Mouse (Mus musculus) forebrain, postnatal 0 days (tissue): ENCODE measurements at regions not wholly inside any gene's neighbourhood (a gene's known extent, or its start where the extent isn't known, plus 50 kb on each side); places are given as distances from the start of the nearest gene placed in this dataset.
"Not testable (repeated sequence)": the region's sequence is repeated elsewhere in the genome, so short reads cannot be mapped to it uniquely, and the experiment has no call there.

ENCODE experiments used
- ATAC-seq: fragments of 200-750 bp; cut with Nextera tagmentation; 2 replicates; pipeline ENCODE4 v1.8.0; 2017; ENCODE audit warnings: mild to moderate bottlenecking, moderate library complexity
- DNase-seq: peaks from one replicate; pipeline ENCODE4 v3.0.0-alpha.2; 2015
- H3K27ac ChIP-seq: fragments of 300-500 bp; sonication (generic); 2 replicates; pipeline ENCODE4 v1.5.1; 2014; ENCODE audit warnings: low read depth, mild to moderate bottlenecking, antibody characterized with exemption, low read length, moderate library complexity, mixed read lengths
- H3K27me3 ChIP-seq: fragments of 300-500 bp; sonication (generic); 2 replicates; pipeline ENCODE4 v1.6.1; 2014; ENCODE audit warnings: mild to moderate bottlenecking, low read length, mixed read lengths; ENCODE audit not compliant: insufficient read depth
- H3K36me3 ChIP-seq: fragments of 300-500 bp; sonication (generic); 2 replicates; pipeline ENCODE4 v1.6.1; 2014; ENCODE audit warnings: mild to moderate bottlenecking, moderate library complexity; ENCODE audit not compliant: insufficient read depth
- H3K4me1 ChIP-seq: fragments of 300-500 bp; sonication (generic); 2 replicates; pipeline ENCODE4 v1.6.1; 2014; ENCODE audit warnings: antibody characterized with exemption; ENCODE audit not compliant: insufficient read depth
- H3K4me2 ChIP-seq: fragments of 300-500 bp; sonication (generic); 2 replicates; pipeline ENCODE4 v1.6.1; 2014; ENCODE audit warnings: low read depth, mild to moderate bottlenecking, moderate library complexity
- H3K4me3 ChIP-seq: fragments of 300-500 bp; sonication (generic); 2 replicates; pipeline ENCODE4 v1.5.1; 2014; ENCODE audit warnings: low read depth, low read length, mixed read lengths
- H3K9ac ChIP-seq: fragments of 300-500 bp; sonication (generic); 2 replicates; pipeline ENCODE4 v1.6.1; 2014; ENCODE audit warnings: mild to moderate bottlenecking
- H3K9me3 ChIP-seq: fragments of 300-500 bp; sonication (generic); 2 replicates; pipeline ENCODE4 v1.6.1; 2016; ENCODE audit warnings: low read length
- CTCF ChIP-seq: sonication (generic); IDR thresholded peaks from 2 replicates; pipeline ENCODE4 v1.5.1; 2016; ENCODE audit warnings: antibody characterized with exemption, control low read depth, low read depth
- WGBS: fragments of 180-500 bp; shearing (Covaris S2); extraction: QIAGEN DNeasy Blood & Tissue Kit; methylation state at CpG from one replicate; pipeline ENCODE4 v1.1.7; 2014; 5-methylcytosine and 5-hydroxymethylcytosine counted together

DNA sequence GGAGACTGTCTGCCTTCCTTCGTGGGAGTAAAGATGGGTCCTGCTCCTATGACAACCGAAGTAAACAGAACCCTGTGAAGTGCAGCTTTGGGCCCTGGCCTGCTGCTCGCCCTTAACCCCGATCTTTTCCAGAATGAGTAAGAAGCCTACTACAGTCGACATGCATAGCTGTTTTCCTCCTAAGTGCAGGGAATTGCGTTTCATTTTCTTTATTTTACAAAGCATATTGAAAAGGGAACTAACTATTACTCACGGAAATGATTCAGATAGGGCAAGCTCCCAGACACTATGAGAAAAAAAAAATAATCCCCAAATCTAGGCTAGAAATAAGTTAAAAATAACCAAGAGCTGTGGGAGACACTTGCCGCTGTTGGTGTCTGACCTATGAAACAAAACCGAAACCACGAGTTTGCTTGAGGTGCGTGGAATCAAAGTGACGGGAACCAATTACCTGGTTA lies 204.5 kb downstream of the Kif20b start:
- no peak for TF ChIP-seq CTCF
- no peaks in the 10 kb centered on the region for H3K27me3 ChIP-seq
- H3K4me3 ChIP-seq = no peak overlapping the region
- no peak overlapping the region for H3K4me2 ChIP-seq
- H3K36me3 ChIP-seq = no peaks in the 10 kb centered on the region
- H3K4me1 ChIP-seq = no peaks in the 10 kb centered on the region
- ATAC-seq (no peak), DNase-seq (no peak)
- no peak overlapping the region for H3K27ac ChIP-seq
- 86% methylated on average over 12 of the region's 12 CpGs for WGBS
- no peaks in the 10 kb centered on the region for H3K9me3 ChIP-seq
- no peak overlapping the region for H3K9ac ChIP-seq

DNA sequence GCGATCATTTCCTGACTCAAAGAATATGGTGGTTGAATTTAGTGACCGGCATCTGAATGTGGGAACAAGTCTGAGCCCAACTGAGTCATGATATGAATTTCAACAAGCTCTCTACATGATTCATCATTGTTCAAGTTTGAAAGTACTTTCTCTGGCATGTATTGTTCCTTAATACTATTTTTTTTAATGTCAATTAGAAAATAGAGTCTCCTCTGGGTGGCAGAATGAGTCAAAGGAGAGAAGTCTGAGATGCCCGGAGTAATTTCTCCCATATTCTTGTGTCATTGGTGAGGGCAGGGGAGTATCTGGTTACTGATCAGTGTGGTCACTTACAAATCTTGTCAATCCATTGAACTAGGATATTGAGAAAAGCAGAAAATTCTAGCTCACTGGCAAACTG lies 205.9 kb downstream of the Kif20b start:
- no peaks in the 10 kb centered on the region for H3K36me3 ChIP-seq
- ATAC-seq = no peak
- H3K27ac ChIP-seq = no peak overlapping the region
- no peak for DNase-seq
- H3K4me3 ChIP-seq = no peak overlapping the region
- no peaks in the 10 kb centered on the region for H3K4me1 ChIP-seq
- H3K27me3 ChIP-seq = no peaks in the 10 kb centered on the region
- no peak overlapping the region for H3K9ac ChIP-seq
- no peak for TF ChIP-seq CTCF
- no peaks in the 10 kb centered on the region for H3K9me3 ChIP-seq
- WGBS = 54% methylated on average over 3 of the region's 3 CpGs
- no peak overlapping the region for H3K4me2 ChIP-seq

DNA sequence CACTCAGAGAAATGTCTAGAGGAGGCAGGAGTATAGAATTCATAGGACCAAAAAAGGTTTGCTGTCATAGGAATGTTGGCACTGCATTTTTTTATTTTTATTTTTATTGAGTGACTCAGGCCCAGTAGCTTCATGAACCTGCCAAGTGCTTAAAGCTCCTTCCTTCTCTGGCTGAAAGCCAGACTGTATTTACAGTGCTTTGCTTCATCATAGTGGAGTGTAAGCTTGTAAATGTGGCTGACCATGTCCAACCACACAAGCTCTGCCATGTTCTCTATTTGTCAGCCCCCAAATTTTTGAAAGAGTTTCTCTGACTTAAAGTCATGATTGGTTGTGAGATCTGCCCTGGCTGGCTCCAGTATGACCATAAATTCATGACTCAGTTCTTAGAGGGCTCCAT lies 221.0 kb downstream of the Kif20b start:
- H3K4me2 ChIP-seq = no peak overlapping the region
- H3K27me3 ChIP-seq = no peaks in the 10 kb centered on the region
- no peak overlapping the region for H3K27ac ChIP-seq
- H3K4me3 ChIP-seq = no peak overlapping the region
- H3K9ac ChIP-seq = no peak overlapping the region
- DNase-seq (no peak), ATAC-seq (no peak)
- H3K9me3 ChIP-seq = no peaks in the 10 kb centered on the region
- no peaks in the 10 kb centered on the region for H3K36me3 ChIP-seq
- H3K4me1 ChIP-seq = no peaks in the 10 kb centered on the region
- no peak for TF ChIP-seq CTCF

DNA sequence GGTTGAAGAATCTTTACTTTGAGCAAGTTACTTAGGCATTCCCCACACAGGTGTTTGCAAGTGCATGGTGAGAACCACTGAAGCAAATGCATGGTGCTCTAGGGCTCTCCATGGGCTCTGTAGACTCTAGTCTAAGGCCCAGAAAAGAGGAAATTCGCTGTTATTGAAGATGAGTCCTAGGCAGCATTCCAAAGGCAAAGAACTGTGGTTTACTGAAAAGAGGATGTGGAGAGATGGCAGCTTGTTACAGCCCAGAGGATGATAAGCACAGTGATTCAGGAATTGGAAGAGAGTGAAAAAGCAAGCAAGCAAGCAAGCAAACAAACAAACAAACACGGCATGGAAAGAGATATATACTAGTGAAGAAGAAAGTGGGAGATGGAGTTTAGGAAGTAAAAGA lies 221.6 kb downstream of the Kif20b start:
- no peaks in the 10 kb centered on the region for H3K27me3 ChIP-seq
- no peaks in the 10 kb centered on the region for H3K4me1 ChIP-seq
- no peaks in the 10 kb centered on the region for H3K9me3 ChIP-seq
- no peak overlapping the region for H3K4me3 ChIP-seq
- DNase-seq (no peak), ATAC-seq (no peak)
- WGBS = 91% methylated on average over 2 of the region's 2 CpGs
- H3K27ac ChIP-seq = no peak overlapping the region
- H3K36me3 ChIP-seq = no peaks in the 10 kb centered on the region
- H3K4me2 ChIP-seq = no peak overlapping the region
- no peak for TF ChIP-seq CTCF
- H3K9ac ChIP-seq = no peak overlapping the region

DNA sequence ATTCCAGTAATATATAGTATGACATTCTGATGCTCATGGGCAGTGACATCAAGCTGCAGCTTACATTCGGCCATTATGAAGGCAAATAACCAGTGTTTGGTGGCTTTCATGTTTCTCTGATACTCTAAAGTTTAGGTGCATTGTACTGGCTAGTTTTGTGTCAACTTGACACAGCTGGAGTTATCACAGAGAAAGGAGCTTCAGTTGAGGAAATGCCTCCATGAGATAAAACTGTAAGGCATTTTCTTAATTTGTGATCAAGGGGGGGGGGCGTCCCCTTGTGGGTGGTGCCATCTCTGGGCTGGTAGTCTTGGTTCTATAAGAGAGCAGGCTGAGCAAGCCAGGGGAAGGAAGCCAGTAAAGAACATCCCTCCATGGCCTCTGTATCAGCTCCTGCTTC lies 227.3 kb downstream of the Kif20b start:
- ATAC-seq = not testable (repeated sequence)

DNA sequence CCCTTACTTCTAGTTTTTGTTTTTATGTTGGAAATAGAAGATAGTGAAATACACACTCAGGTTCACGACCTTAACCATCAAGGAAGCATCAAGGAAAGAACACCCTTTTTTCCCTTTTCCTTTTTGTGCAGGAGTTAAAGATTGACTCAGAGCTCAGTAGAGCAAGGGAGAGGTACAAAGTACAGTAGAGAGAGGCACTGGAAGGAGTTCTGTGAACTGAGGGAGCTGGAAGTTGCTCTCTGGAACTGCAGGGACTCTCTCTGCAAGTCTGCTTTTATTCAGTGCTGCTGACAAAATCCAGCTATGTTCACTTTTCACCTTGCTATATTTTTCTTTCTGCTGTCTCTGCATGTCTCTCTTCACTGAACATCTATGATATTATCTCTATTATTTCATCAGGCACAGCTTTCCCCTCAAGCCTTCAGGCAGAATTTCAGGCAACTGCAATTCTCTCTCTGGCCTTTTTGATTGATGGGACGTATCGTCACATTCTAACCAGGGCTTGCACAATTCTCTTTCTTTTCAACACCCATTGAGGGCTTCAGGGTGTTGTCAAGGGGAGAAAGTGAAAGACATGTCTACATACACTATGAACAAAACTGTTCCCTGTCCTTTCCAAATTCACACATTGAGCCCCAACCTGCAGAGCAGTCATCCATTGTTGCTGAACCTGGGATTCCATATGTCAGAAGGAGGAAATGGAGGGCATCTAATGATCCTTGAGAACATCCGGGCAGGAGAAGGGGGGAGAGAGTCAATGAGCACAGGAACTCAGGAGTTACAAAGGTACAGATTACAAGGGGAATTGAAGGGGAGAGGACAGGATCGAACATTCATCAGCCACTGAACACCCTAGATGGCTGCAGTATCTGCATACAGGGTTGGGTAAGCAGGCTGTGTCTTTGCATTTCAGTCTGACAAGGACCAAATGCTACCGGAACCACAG lies 228.9 kb downstream of the Kif20b start:
- no peak for TF ChIP-seq CTCF
- no peaks in the 10 kb centered on the region for H3K9me3 ChIP-seq
- ATAC-seq (no peak), DNase-seq (no peak)
- no peak overlapping the region for H3K9ac ChIP-seq
- H3K27ac ChIP-seq = no peak overlapping the region
- no peaks in the 10 kb centered on the region for H3K27me3 ChIP-seq
- H3K36me3 ChIP-seq = no peaks in the 10 kb centered on the region
- no peak overlapping the region for H3K4me3 ChIP-seq
- H3K4me2 ChIP-seq = no peak overlapping the region
- 78% methylated on average over 6 of the region's 6 CpGs for WGBS
- no peaks in the 10 kb centered on the region for H3K4me1 ChIP-seq

More for the DNA sequence above, 227.3 kb downstream of the Kif20b start:
- not testable (repeated sequence) for H3K4me1 ChIP-seq, H3K27ac ChIP-seq, H3K27me3 ChIP-seq, H3K36me3 ChIP-seq, H3K9me3 ChIP-seq, H3K4me3 ChIP-seq, H3K9ac ChIP-seq, H3K4me2 ChIP-seq, DNase-seq
- WGBS = 85% methylated on average over 2 of the region's 2 CpGs

DNA sequence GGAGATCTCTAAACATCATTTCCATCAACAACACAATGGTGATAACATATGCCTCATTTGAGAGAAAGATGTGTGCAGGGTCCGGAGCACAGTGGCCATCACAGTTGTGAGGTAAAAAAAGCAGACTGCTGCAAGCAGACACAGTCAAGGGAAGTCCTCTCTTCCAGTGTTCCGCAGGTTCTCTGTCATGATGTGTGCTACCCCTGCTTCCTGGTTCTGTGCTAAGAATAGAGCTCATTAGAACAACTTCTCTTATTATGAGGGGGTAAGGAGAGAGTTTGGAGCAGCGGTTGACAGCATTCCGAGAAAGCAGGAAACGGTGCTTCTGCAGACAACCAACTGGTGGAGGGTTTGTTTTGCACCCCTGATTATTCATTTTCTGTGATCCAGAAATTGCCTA lies 229.7 kb downstream of the Kif20b start:
- Histone ChIP-seq H3K4me3 (no peak overlapping the region), H3K9ac (no peak overlapping the region), H3K4me1 (no peaks in the 10 kb centered on the region), H3K4me2 (no peak overlapping the region), H3K9me3 (no peaks in the 10 kb centered on the region), H3K36me3 (no peaks in the 10 kb centered on the region), H3K27me3 (no peaks in the 10 kb centered on the region), H3K27ac (no peak overlapping the region)
- 61% methylated on average over 5 of the region's 5 CpGs for WGBS
- no peak for ATAC-seq
- DNase-seq = no peak
- TF ChIP-seq CTCF = no peak
